Mouse (Mus musculus) neural tube, embryonic 15.5 days (tissue): ENCODE data around the gene Kazn. TPM values are rescaled to one million over a fixed set of nuclear protein-coding genes. Genes with fewer than 3 reads are reported as not detected.

Experiments used
- ATAC-seq: fragments of 200-750 bp; cut with Nextera tagmentation; 2 replicates; pipeline ENCODE4 v1.8.0; 2017; ENCODE audit warnings: mild to moderate bottlenecking, moderate TSS enrichment, moderate library complexity; ENCODE audit not compliant: low FRiP score
- H3K27ac ChIP-seq: fragments of 300-500 bp; sonication (generic); replicated peaks from 2 replicates; pipeline ENCODE4 v1.5.1; 2015; ENCODE audit warnings: mild to moderate bottlenecking, inconsistent platforms
- H3K27me3 ChIP-seq: fragments of 300-500 bp; sonication (generic); replicated peaks from 2 replicates; pipeline ENCODE4 v1.6.1; 2015; ENCODE audit warnings: inconsistent platforms
- H3K36me3 ChIP-seq: fragments of 300-500 bp; sonication (generic); 2 replicates; pipeline ENCODE4 v1.6.1; 2015; ENCODE audit warnings: inconsistent platforms
- H3K4me1 ChIP-seq: fragments of 300-500 bp; sonication (generic); 2 replicates; pipeline ENCODE4 v1.6.1; 2015; ENCODE audit warnings: inconsistent platforms
- H3K4me2 ChIP-seq: fragments of 300-500 bp; sonication (generic); 2 replicates; pipeline ENCODE4 v1.6.1; 2015; ENCODE audit warnings: inconsistent platforms, mild to moderate bottlenecking, moderate library complexity
- H3K4me3 ChIP-seq: fragments of 300-500 bp; sonication (generic); replicated peaks from 2 replicates; pipeline ENCODE4 v1.5.1; 2015; ENCODE audit warnings: mild to moderate bottlenecking, inconsistent platforms
- H3K9ac ChIP-seq: fragments of 300-500 bp; sonication (generic); replicated peaks from 2 replicates; pipeline ENCODE4 v1.6.1; 2015; ENCODE audit warnings: mild to moderate bottlenecking, inconsistent platforms
- H3K9me3 ChIP-seq: fragments of 300-500 bp; sonication (generic); replicated peaks from 2 replicates; pipeline ENCODE4 v1.6.1; 2016; ENCODE audit warnings: inconsistent platforms
- WGBS: fragments of 180-500 bp; shearing (Covaris S2); methylation state at CpG from one replicate; pipeline ENCODE4 v1.1.7; 2015; ENCODE audit warnings: mixed read lengths; 5-methylcytosine and 5-hydroxymethylcytosine counted together
- polyA plus RNA-seq: library from polyadenylated mRNA; unstranded; fragments of >200 nt; fragmentation: Nextera tagmentation; extraction: Ambion mirVana; gene quantifications from 2 replicates; pipeline ENCODE4 v1.2.1, GENCODE M21; 2015

Gene Kazn
- polyA plus RNA-seq, 1 experiment from 2014 or later, result 25.5 TPM

DNA sequence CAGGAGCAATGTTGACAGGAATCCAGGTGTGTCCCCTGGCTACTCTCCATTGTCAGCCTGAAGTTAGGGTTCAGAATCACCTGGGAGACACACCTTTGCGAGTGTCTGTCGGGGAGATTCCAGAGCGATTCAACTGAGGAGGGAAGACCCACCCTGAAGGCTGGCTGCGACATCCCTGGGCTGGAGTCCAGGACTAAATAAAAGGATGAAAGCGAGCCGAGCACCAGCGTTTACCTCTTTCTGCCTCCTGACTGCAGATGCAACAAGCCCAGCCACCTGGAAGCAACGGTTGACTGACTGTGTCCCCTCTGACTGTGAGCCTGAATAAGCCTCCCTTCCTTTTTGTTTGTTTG lies 179.4 kb downstream of the Kazn start:
- Histone ChIP-seq H3K9me3 (no peaks in the 10 kb centered on the region), H3K9ac (no peak overlapping the region), H3K27me3 (no peaks in the 10 kb centered on the region), H3K4me1 (peaks cover 19% of the 10 kb centered on the region), H3K36me3 (no peaks in the 10 kb centered on the region), H3K4me3 (no peak overlapping the region), H3K4me2 (no peak overlapping the region), H3K27ac (no peak overlapping the region)
- WGBS, result 84% methylated on average over 8 of the region's 8 CpGs
- ATAC-seq, result no peak

DNA sequence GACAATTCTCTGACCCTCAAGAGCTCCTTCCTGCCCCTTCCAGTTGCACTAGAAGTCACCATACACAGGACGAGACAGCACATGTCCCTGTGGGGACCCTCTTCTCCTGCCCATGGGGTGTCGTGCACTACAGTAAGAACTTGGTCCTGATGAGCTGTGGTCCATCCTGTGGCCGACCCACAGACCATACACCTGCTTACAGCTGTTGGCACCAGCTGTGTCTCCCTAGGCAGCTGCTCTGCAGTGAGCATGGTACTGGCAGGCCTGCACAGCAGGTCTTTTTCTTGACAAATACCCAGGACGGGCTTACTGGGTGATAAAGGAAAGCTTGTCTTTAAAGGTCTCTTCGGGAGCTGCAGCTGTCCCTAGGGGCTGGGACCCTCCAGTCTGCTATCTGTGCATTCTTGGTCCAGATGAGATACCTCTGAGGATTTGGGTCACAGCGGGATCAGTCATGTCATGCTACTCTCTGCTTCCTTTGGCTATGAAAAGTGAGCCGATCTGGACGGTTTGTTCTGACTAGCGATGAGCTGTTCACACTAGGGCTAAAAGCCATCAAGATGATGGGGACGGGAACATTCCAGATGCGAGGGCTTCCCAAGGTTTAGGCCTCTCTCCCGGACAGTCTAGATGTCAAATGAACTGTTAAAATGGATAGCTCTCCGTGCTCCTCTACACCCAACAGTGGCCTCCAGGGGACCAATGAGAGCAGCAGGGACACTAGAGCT lies 179.9 kb downstream of the Kazn start:
- no peak overlapping the region for H3K9ac ChIP-seq
- no peaks in the 10 kb centered on the region for H3K36me3 ChIP-seq
- ATAC-seq, result no peak
- H3K9me3 ChIP-seq, result no peaks in the 10 kb centered on the region
- H3K4me2 ChIP-seq, result no peak overlapping the region
- H3K27ac ChIP-seq, result no peak overlapping the region
- no peak overlapping the region for H3K4me3 ChIP-seq
- no peaks in the 10 kb centered on the region for H3K27me3 ChIP-seq
- WGBS, result 77% methylated on average over 13 of the region's 13 CpGs
- peaks cover 19% of the 10 kb centered on the region for H3K4me1 ChIP-seq

DNA sequence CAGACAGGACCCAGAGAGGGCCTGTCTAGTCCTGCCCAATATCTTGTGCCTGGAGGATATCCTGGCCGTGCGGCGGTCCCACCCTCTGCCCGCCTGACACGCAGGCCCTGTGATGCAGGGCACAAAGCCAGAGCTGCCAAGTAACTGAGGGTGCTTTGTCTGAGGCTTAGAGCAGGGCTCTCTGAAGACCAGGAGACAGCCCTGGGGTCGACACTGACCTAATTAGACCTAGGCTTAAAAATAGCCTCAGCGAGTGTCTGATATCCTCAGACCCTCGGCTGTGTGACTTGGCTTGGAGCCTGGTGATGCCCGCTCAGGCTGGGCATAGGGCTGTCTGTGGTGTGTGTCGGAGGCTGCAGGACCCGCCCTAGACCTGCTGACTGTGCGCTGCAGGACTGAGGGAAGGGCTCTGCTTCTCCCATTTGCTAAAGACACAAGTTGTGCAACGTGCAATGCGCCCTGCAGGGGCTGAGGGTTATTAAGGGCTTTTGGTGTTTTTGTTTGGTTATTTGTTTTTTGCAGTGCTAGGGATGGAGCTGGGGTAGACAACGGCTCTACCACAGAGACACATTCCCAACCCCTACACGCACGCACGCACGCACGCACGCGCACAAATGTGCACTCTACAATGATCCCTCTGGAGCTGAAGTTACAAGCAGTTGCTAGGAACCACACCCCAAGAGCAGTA lies 181.5 kb downstream of the Kazn start:
- Histone ChIP-seq H3K9ac (no peak overlapping the region), H3K36me3 (no peaks in the 10 kb centered on the region), H3K27ac (no peak overlapping the region), H3K4me2 (no peak overlapping the region), H3K27me3 (no peaks in the 10 kb centered on the region), H3K4me1 (peaks cover 19% of the 10 kb centered on the region), H3K9me3 (no peaks in the 10 kb centered on the region), H3K4me3 (no peak overlapping the region)
- no peak for ATAC-seq
- WGBS, result 78% methylated on average over 22 of the region's 22 CpGs

DNA sequence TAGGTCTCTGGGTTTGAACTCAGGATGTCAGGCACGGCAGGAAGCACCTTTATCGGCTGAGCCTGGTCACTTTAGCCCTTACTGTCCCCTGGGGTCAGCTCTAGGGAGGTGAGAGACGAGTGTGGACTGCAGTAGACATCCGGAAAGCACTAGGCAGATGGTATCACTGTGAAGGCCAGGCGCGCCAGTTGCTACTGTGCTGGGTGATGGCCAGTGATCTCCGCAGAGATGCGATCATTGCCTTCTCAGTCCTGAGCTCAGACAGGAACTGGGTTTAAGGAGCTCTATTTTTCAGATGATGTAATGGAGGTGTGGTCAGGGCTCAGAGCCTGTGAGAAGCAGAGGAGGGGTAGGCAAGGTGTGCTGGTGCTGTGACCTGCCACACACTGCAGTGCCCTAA lies 183.6 kb downstream of the Kazn start:
- ATAC-seq, result no peak
- Histone ChIP-seq H3K9me3 (no peaks in the 10 kb centered on the region), H3K4me3 (no peak overlapping the region), H3K9ac (no peak overlapping the region), H3K4me1 (0 out of 2 replicates have a peak, but pooled peaks cover 11% of the 10 kb centered on the region), H3K27me3 (no peaks in the 10 kb centered on the region), H3K36me3 (no peaks in the 10 kb centered on the region), H3K27ac (no peak overlapping the region), H3K4me2 (no peak overlapping the region)
- 91% methylated on average over 8 of the region's 8 CpGs for WGBS

DNA sequence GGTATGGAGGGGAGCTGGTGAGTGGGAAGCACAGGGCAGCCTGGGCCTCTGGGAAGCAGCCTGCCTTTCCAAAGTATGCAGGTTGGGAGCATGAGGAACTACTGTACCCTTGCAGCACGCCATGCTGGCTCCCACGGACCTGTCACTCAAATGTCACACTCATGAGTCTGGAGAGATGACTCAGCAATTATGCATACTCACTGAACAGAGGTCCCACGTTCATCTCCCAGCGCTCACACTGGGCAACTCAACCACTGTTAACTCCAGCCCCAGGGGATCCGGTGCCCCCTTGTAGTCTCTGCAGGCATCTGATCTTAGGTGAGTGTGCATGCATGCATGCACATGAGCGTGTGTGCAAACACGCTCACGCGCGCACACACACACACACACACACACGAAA lies 184.6 kb downstream of the Kazn start:
- Histone ChIP-seq H3K9ac (no peak overlapping the region), H3K36me3 (no peaks in the 10 kb centered on the region), H3K27me3 (no peaks in the 10 kb centered on the region), H3K27ac (no peak overlapping the region), H3K9me3 (no peaks in the 10 kb centered on the region), H3K4me1 (0 out of 2 replicates have a peak, but pooled peaks cover 7% of the 10 kb centered on the region), H3K4me3 (no peak overlapping the region), H3K4me2 (no peak overlapping the region)
- 91% methylated on average over 11 of the region's 11 CpGs for WGBS
- ATAC-seq, result no peak

DNA sequence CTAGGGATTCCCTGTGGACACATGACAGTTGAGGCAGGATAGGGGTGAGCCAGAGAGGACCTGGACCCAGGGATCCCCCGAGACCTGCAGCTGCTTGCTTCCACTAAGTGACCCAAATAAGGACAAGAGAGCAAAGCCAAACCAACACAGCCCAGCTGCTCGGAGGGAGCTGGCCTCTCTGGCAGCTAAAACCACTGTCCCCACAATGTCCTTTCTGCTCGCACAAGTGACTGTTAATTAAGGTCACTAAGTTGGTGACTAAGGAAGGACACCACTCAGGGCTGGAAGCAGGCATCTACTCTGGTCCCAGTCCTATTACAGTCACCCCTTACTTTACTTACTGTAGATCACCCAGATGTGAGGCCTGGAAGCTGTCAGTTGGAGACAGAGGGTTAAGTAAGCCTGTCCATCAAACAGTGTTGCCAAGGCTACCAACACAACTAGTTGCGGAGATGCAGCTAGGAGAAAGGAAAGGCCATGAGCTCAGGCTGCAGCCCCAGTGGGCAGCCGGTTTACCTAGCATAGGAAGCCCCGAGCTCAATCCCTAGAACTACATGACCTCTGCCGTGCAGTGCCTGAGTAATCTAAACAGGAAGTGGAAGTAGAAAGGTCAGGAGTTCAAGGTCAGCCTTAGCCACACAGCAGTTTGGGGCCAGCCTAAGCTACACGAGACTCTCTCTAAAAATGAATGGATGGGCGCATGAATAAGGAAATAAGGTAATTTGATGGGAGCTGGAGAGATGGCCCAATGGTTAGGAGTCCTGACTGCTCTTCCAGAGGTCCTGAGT lies 185.3 kb downstream of the Kazn start:
- H3K27ac ChIP-seq, result no peak overlapping the region
- WGBS, result 68% methylated on average over 9 of the region's 9 CpGs
- H3K4me3 ChIP-seq, result no peak overlapping the region
- H3K27me3 ChIP-seq, result no peaks in the 10 kb centered on the region
- no peak overlapping the region for H3K4me2 ChIP-seq
- no peak overlapping the region for H3K9ac ChIP-seq
- H3K4me1 ChIP-seq, result 0 out of 2 replicates have a peak, but pooled peaks cover 7% of the 10 kb centered on the region
- H3K9me3 ChIP-seq, result no peaks in the 10 kb centered on the region
- ATAC-seq, result no peak
- H3K36me3 ChIP-seq, result no peaks in the 10 kb centered on the region

DNA sequence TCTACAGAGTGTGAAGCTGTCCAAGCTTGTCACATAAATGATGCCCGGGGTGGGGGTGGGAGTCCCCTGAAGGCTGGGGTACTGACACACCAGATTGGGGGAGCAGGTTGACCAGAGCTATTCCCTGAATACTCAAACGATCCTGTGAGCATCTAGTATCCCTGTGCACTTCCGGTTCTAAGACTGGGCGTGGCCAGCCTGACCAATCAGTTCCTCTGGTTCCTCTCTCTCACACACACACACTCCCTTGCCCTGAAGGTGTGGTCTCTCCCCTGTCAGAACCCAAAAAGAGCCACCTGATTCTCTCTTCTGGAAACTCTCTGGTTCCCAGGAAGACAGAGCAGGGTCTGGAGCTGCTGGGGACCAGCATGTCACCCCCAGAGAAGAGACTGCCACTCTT lies 185.9 kb downstream of the Kazn start:
- H3K4me3 ChIP-seq, result no peak overlapping the region
- H3K36me3 ChIP-seq, result no peaks in the 10 kb centered on the region
- 0 out of 2 replicates have a peak, but pooled peaks cover 7% of the 10 kb centered on the region for H3K4me1 ChIP-seq
- H3K27me3 ChIP-seq, result no peaks in the 10 kb centered on the region
- H3K4me2 ChIP-seq, result no peak overlapping the region
- no peak for ATAC-seq
- H3K9me3 ChIP-seq, result no peaks in the 10 kb centered on the region
- no peak overlapping the region for H3K9ac ChIP-seq
- H3K27ac ChIP-seq, result no peak overlapping the region
- WGBS, result 74% methylated on average over 4 of the region's 4 CpGs

DNA sequence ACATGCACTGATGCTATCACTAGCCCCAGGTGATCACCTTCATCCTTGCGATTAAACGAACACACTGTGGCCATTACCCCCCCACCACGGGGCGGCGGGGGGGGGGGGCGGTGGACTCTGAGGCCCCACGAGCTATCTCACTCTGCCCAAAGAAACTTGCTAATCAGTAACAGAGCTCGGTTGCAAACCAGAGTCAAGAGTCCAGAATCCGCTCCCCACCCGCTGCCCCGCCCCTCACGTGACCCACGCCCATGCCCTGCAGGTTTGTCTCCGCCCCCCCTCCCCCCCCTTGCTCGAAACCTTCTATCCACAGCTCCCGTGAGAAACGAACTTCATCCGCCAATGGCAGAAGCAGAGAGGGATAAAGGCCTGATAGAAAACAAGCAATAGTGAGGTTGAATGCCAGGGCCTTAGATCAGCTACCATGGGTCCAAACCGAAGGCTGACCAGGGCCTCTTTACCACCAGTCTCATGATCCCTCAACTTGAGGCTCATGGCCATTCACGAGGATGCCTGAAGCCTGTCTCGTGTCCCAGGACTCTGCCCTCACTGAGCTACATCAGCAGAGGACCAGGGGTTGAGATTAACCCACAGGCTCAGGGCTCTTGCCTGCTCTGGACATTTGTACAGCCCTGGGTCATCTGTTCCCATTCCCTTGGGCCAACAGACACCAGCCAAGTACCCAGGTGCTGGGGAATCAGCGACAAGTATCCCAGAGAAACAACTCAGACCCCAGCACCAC lies 186.6 kb downstream of the Kazn start:
- no peaks in the 10 kb centered on the region for H3K36me3 ChIP-seq
- H3K27me3 ChIP-seq, result no peaks in the 10 kb centered on the region
- H3K4me3 ChIP-seq, result no peak overlapping the region
- no peak overlapping the region for H3K9ac ChIP-seq
- no peaks in the 10 kb centered on the region for H3K9me3 ChIP-seq
- no peak for ATAC-seq
- no peak overlapping the region for H3K27ac ChIP-seq
- H3K4me1 ChIP-seq, result 0 out of 2 replicates have a peak, but pooled peaks cover 2% of the 10 kb centered on the region
- no peak overlapping the region for H3K4me2 ChIP-seq
- 67% methylated on average over 20 of the region's 22 CpGs for WGBS

Other genes starting within 250 kb of the Kazn start
- 4.5 and 4.8 TPM in 2 replicates for gene Fhad1, start 224.3 kb downstream of the Kazn start, polyA plus RNA-seq
- gene Tmem51, start 155.1 kb downstream of the Kazn start, polyA plus RNA-seq, result 5.9 and 11.0 TPM in 2 replicates